Mouse (Mus musculus) bone marrow macrophage, adult 2 months (primary cell): ENCODE measurements at regions not wholly inside any gene's neighbourhood (a gene's known extent, or its start where the extent isn't known, plus 50 kb on each side); places are given as distances from the start of the nearest gene placed in this dataset.

ENCODE experiments used
- H3K27ac ChIP-seq: 2 replicates; pipeline ENCODE4 v1.5.1; 2012; ENCODE audit warnings: low read depth, low read length; ENCODE audit not compliant: insufficient read depth
- H3K4me1 ChIP-seq: 2 replicates; pipeline ENCODE4 v1.6.1; 2012; ENCODE audit warnings: low read length; ENCODE audit not compliant: control insufficient read depth, insufficient read depth
- H3K4me3 ChIP-seq: 2 replicates; pipeline ENCODE4 v1.5.1; 2012; ENCODE audit warnings: mild to moderate bottlenecking, low read length, moderate library complexity; ENCODE audit not compliant: insufficient read depth
- CTCF ChIP-seq: IDR thresholded peaks from 2 replicates; pipeline ENCODE4 v1.5.1; 2012; ENCODE audit warnings: low read depth, mild to moderate bottlenecking, low read length, moderate library complexity
- POLR2A ChIP-seq: IDR thresholded peaks from 2 replicates; pipeline ENCODE4 v1.6.1; 2012; ENCODE audit warnings: mild to moderate bottlenecking, low read depth, low read length, borderline replicate concordance

DNA sequence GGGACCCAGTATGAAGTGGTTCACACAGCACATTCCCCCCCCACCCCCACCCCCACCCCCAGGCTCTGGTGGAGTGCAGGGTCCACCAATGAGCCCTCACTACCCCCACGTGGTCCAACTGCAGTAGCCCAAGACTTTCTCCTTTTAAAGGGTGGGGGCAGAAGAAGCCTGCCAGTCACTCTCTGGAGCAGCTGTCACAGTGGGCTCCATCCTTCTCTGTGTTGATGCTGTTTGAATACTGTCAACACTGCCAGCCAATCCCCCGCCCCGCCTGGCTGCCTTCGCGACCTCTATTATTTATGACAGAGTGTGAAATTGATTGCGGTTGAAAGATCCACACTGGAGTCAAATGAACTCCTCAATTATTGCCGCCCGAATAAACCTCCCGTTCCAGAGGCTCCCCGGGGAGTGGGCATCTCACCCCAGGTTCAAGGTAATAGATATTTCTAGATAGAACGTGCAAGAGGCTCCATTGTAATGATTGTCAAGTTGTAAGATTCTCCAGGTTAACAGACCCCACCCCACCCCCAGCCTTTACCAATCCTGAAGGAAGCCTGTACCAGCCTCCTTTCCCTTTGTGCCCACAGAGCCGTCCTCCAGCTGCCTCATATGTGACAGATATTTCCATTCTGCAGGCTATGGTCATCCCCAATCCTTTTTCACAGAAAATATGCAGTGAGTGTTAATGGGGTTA lies 181.7 kb upstream of the Kdm8 start:
- Histone ChIP-seq H3K4me1 (no peaks in the 10 kb centered on the region), H3K27ac (no peak overlapping the region), H3K4me3 (no peak overlapping the region)
- TF ChIP-seq CTCF (no peak), POLR2A (no peak)

DNA sequence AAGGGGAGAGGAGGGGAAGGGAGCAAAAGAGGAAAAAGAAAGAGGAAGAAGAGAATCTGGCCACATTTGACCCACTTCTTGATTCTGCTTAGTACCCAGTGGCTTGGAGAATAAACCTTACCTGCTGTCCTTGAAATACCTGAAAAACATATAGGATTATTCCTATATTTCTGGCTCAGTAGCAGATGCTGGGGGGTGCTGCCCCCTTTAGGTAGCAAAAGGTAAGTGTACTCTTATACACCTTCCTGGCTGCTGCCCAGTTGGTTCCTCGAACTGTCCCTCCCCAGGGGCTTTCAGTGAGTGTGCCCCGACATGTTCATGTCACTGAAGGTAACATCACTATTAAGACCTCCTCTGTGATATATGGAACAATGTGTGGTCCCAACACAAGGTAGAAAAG lies 180.7 kb upstream of the Kdm8 start:
- H3K4me1 ChIP-seq: no peaks in the 10 kb centered on the region
- H3K27ac ChIP-seq: no peak overlapping the region
- no peak overlapping the region for H3K4me3 ChIP-seq
- TF ChIP-seq CTCF (no peak), POLR2A (no peak)

DNA sequence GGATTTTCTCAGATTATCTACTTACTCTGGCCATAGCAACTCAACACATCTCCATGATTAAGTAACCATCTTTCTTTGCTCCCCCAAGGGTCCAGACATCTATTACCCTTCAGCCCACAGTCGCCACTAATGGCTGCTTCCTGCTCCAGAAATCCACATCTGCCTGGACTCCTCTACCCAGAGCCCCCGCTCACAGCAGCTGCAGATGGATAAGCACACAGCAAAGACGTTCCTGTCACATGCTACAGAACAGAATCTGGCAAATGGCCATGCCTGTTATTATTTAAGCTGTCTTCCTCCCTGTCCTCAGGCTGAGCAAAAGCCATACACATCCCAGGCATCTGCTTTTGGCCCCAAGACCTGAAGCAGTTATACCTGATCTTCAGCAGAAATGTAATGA lies 173.8 kb upstream of the Kdm8 start:
- TF ChIP-seq CTCF (no peak), POLR2A (no peak)
- no peak overlapping the region for H3K27ac ChIP-seq
- H3K4me1 ChIP-seq: no peaks in the 10 kb centered on the region
- no peak overlapping the region for H3K4me3 ChIP-seq

DNA sequence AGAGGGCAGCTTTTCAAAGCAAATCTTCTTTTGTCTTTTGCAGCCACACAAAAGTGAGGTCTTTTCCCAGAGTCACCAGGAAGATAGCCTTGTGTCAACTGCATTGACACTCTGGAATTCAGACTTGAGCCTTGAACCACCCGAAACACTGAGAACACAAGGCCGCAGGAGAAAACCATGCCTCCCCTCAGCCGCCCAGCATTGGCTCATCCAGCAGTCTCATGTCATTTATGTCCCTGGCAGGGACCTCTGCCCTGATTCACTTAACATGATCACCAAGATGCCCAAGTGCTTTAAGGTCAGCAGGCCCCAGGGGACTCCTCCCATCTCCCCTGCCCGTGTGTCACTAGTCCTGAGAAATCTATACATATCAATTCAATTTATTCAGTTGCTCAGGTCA lies 173.1 kb upstream of the Kdm8 start:
- Histone ChIP-seq H3K4me1 (no peaks in the 10 kb centered on the region), H3K4me3 (no peak overlapping the region), H3K27ac (no peak overlapping the region)
- TF ChIP-seq POLR2A (no peak), CTCF (no peak)

DNA sequence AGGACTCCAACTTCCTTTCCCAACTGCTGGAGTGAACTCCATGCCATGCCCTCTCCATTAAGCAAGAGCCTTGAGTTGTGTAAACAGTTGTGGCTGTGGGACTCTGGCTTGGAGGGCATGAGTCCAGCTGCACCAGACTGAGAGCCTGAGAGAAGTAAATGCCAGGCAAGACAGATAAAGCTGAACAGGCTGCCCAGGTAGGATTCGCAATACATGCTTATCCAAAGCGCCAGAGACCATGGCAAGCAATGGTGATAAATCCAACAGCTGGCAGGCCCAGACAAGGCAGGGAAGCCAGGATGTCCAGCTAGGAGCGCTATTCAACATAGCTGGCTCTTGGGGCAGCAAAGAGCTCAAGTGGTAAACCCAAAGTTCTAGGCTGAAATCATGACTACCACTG lies 163.1 kb upstream of the Kdm8 start:
- no peak for TF ChIP-seq CTCF
- no peak for TF ChIP-seq POLR2A
- Histone ChIP-seq H3K4me3 (no peak overlapping the region), H3K27ac (no peak overlapping the region), H3K4me1 (no peaks in the 10 kb centered on the region)

DNA sequence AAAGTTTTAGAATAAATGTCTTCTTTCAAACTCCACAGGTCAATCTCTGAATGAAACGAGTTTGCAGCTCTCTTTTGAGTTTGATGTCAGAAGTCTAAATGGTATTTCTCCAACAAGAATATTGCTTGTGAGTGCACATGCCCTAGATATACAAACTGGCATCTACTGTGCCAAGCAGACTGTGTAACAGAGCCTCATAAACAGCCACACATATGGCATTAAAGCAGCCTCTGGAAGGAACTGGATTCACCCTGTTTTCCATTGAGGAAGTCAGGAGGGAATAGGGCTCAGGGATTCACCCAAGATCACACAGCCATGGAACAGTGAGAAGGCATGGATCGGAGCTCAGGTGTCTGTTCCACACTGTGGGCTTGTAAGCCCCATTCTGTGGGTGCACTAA lies 149.2 kb upstream of the Kdm8 start:
- no peak overlapping the region for H3K27ac ChIP-seq
- no peak overlapping the region for H3K4me3 ChIP-seq
- TF ChIP-seq POLR2A: no peak
- no peak for TF ChIP-seq CTCF
- H3K4me1 ChIP-seq: no peaks in the 10 kb centered on the region

DNA sequence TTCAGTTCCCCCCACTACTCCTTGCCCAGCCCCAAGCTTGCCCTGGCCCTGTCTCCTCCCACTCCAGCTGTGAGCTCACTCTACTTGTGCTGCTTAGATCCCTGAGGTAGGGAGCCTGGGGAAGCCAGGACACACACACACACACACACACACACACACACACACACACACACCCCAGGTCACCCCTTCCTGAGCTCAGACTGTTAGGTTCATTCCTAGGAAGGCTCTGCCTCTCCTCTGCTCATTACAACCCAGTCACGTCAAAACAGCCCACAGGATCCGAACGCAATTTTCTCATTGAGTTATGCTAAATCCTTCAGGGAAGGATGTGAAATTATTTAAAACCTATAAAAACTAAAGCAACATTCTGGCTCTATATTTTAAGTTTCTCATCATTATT lies 136.0 kb upstream of the Kdm8 start:
- no peak overlapping the region for H3K27ac ChIP-seq
- no peak for TF ChIP-seq POLR2A
- no peak for TF ChIP-seq CTCF
- H3K4me1 ChIP-seq: no peaks in the 10 kb centered on the region
- no peak overlapping the region for H3K4me3 ChIP-seq

DNA sequence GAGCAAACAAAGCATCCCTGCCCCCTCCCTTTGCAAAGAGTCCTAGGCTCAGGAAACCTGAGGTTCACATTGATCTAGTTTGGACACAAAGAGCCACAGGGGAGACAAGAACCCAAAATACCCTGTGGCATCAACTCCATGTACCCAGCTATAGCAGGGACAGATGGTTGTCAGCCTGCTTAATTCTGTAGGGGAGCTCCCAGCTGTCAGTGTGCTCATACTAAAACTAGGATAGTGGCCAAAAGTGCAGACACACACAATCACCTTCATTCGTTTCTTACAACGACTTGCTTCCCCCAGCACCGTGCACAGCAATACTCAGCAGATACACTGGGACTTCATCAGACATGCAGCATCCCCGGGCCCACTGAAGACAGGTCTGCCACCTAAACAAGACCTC lies 133.5 kb upstream of the Kdm8 start:
- TF ChIP-seq POLR2A (no peak), CTCF (no peak)

DNA sequence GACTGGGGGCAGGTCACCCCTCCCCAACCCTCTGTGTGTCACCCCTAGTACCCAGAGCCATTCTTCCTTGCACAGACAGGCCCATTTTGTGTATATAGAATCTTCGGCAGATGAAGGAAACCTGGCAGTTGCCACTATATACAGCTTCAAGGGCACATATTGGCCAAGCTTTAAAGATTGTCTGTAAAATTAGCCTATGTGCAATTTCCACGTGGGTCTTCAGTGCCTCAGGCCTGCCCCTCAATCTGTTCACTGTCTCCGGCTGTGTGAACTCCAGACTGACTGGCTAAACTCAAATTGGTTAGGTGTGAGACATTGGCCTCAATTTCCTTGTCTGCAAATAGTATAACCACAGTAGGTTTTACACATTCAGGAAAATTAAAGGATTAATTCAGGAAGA lies 130.9 kb upstream of the Kdm8 start:
- Histone ChIP-seq H3K27ac (no peak overlapping the region), H3K4me1 (no peaks in the 10 kb centered on the region), H3K4me3 (no peak overlapping the region)
- TF ChIP-seq CTCF (no peak), POLR2A (no peak)

More for the DNA sequence above, 133.5 kb upstream of the Kdm8 start:
- Histone ChIP-seq H3K27ac (no peak overlapping the region), H3K4me1 (no peaks in the 10 kb centered on the region), H3K4me3 (no peak overlapping the region)

DNA sequence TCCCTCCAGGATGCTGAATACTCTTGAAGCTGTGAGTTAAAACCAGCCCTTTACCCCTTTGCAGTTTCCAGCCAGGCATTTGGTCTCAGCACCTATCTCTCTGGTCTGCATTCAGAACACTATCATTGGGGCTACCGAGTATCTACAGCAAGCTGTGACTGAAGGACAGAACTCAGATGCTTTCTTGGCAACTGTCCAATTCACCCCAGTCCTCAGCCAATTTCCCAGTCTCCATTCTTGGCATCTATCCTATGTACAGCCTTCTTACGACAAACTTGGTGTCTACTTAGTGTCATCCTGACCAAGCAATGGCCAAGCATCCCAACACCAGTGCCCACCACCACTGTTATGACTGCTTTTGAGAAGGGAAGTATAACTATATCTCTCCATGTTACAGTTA lies 109.7 kb upstream of the Kdm8 start:
- Histone ChIP-seq H3K4me3 (no peak overlapping the region), H3K27ac (no peak overlapping the region)
- no peak for TF ChIP-seq CTCF
- no peak for TF ChIP-seq POLR2A

DNA sequence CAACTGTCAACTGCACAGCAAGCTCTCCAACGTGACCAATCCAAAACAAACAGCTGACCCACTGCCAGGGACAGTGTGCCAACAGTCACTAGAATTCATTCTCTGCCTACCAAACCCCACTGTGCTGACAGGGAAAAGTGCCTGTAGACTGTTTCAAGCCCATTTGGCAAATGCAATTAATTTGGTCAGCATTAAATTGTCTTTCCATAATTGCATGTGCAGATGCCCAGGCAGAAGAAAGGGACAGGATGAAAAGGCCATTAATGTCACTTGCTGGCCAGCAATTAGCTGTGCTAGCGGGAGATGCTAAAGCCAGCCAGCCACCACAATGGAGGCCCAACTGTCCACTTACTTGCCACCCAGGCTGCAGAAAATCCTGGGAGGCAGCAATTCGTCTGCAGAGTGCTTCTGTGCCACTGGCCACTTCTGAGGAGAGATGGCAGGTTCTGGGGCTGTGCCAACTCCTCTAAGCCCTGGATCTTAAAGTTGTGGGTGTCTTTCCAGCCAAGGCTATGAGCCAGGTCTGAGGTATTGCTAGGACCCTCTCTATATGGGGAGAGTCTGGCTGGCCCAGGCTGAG lies 108.8 kb upstream of the Kdm8 start:
- no peak overlapping the region for H3K4me3 ChIP-seq
- H3K4me1 ChIP-seq: no peaks in the 10 kb centered on the region
- TF ChIP-seq POLR2A (no peak), CTCF (no peak)
- H3K27ac ChIP-seq: no peak overlapping the region

More for the DNA sequence above, 109.7 kb upstream of the Kdm8 start:
- no peaks in the 10 kb centered on the region for H3K4me1 ChIP-seq
